Mouse (Mus musculus) stomach, postnatal 0 days (tissue): ENCODE measurements at regions not wholly inside any gene's neighbourhood (a gene's known extent, or its start where the extent isn't known, plus 50 kb on each side); places are given as distances from the start of the nearest gene placed in this dataset.

Experiments
- ATAC-seq: fragments of 200-750 bp; cut with Nextera tagmentation; 2 replicates; pipeline ENCODE4 v1.8.0; 2017; ENCODE audit not compliant: low FRiP score, low TSS enrichment
- DNase-seq: peaks from one replicate; pipeline ENCODE4 v3.0.0-alpha.2; 2016; ENCODE audit warnings: low spot score
- H3K27ac ChIP-seq: fragments of 300-500 bp; sonication (generic); replicated peaks from 2 replicates; pipeline ENCODE4 v1.5.1; 2014; ENCODE audit warnings: mild to moderate bottlenecking, control low read depth
- H3K27me3 ChIP-seq: fragments of 300-500 bp; sonication (generic); 2 replicates; pipeline ENCODE4 v1.6.1; 2014; ENCODE audit warnings: low read length; ENCODE audit not compliant: control insufficient read depth, insufficient read depth
- H3K36me3 ChIP-seq: fragments of 300-500 bp; sonication (generic); 2 replicates; pipeline ENCODE4 v1.6.1; 2014; ENCODE audit warnings: low read length, mixed read lengths; ENCODE audit not compliant: control insufficient read depth, insufficient read depth
- H3K4me1 ChIP-seq: fragments of 300-500 bp; sonication (generic); replicated peaks from 2 replicates; pipeline ENCODE4 v1.6.1; 2014; ENCODE audit warnings: antibody characterized with exemption; ENCODE audit not compliant: control insufficient read depth, insufficient read depth
- H3K4me2 ChIP-seq: fragments of 300-500 bp; sonication (generic); replicated peaks from 2 replicates; pipeline ENCODE4 v1.6.1; 2014; ENCODE audit warnings: low read depth, mild to moderate bottlenecking, control low read depth, moderate library complexity
- H3K4me3 ChIP-seq: fragments of 300-500 bp; sonication (generic); 2 replicates; pipeline ENCODE4 v1.5.1; 2014; ENCODE audit warnings: low read depth, low read length, control low read depth
- H3K9ac ChIP-seq: fragments of 300-500 bp; sonication (generic); 2 replicates; pipeline ENCODE4 v1.6.1; 2014; ENCODE audit warnings: mild to moderate bottlenecking, low read length, control low read depth, mixed read lengths
- H3K9me3 ChIP-seq: fragments of 300-500 bp; sonication (generic); 2 replicates; pipeline ENCODE4 v1.6.1; 2016; ENCODE audit warnings: low read length; ENCODE audit not compliant: control insufficient read depth
- CTCF ChIP-seq: IDR thresholded peaks from 2 replicates; pipeline ENCODE4 v1.5.1; 2016; ENCODE audit warnings: antibody characterized with exemption, low read depth, mild to moderate bottlenecking, moderate library complexity
- EP300 ChIP-seq: optimal IDR thresholded peaks from 2 replicates; pipeline ENCODE3; 2016; ENCODE audit warnings: antibody characterized with exemption
- WGBS: fragments of 180-500 bp; shearing (Covaris S2); extraction: QIAGEN DNeasy Blood & Tissue Kit; methylation state at CpG from one replicate; pipeline ENCODE4 v1.1.7; 2014; 5-methylcytosine and 5-hydroxymethylcytosine counted together

GRCm38 (mm10) chr3:47095288-47095687 lies 647.3 kb upstream of the Pabpc4l start:
- Histone ChIP-seq H3K9ac (no peak overlapping the region), H3K4me3 (no peak overlapping the region), H3K4me1 (no peaks in the 10 kb centered on the region), H3K9me3 (no peaks in the 10 kb centered on the region), H3K36me3 (no peaks in the 10 kb centered on the region), H3K4me2 (no peak overlapping the region), H3K27me3 (no peaks in the 10 kb centered on the region), H3K27ac (no peak overlapping the region)
- ATAC-seq (no peak), DNase-seq (no peak)
- 69% methylated on average over 7 of the region's 7 CpGs for WGBS
- TF ChIP-seq EP300 (no peak), CTCF (no peak)

- ATAC-seq: no peak
These were observed 603.5 kb upstream of the Pabpc4l start for GRCm38 (mm10) chr3:47051563-47051962.

GRCm38 (mm10) chr3:47025738-47026137 lies 577.7 kb upstream of the Pabpc4l start:
- DNase-seq (no peak), ATAC-seq (no peak)
- H3K9ac ChIP-seq: no peak overlapping the region
- H3K9me3 ChIP-seq: no peaks in the 10 kb centered on the region
- 63% methylated on average over 6 of the region's 6 CpGs for WGBS
- H3K27me3 ChIP-seq: no peaks in the 10 kb centered on the region
- H3K4me1 ChIP-seq: no peaks in the 10 kb centered on the region
- H3K27ac ChIP-seq: no peak overlapping the region
- H3K4me3 ChIP-seq: no peak overlapping the region
- TF ChIP-seq CTCF (no peak), EP300 (no peak)
- H3K36me3 ChIP-seq: no peaks in the 10 kb centered on the region
- no peak overlapping the region for H3K4me2 ChIP-seq

More at GRCm38 (mm10) chr3:47051563-47051962, 603.5 kb upstream of the Pabpc4l start:
- Histone ChIP-seq H3K4me1 (no peaks in the 10 kb centered on the region), H3K9me3 (no peaks in the 10 kb centered on the region), H3K9ac (no peak overlapping the region), H3K27me3 (no peaks in the 10 kb centered on the region), H3K4me2 (no peak overlapping the region), H3K27ac (no peak overlapping the region), H3K4me3 (no peak overlapping the region), H3K36me3 (no peaks in the 10 kb centered on the region)
- TF ChIP-seq EP300 (no peak), CTCF (no peak)
- no peak for DNase-seq
- WGBS: 96% methylated on average over 14 of the region's 14 CpGs

GRCm38 (mm10) chr3:47019270-47019669 lies 571.3 kb upstream of the Pabpc4l start:
- ATAC-seq (no peak), DNase-seq (no peak)
- TF ChIP-seq EP300: no peak
- TF ChIP-seq CTCF: 0 out of 2 replicates have a peak, but pooled peaks have one; percentile 3
- H3K27me3 ChIP-seq: no peaks in the 10 kb centered on the region
- H3K9ac ChIP-seq: no peak overlapping the region
- H3K4me2 ChIP-seq: no peak overlapping the region
- H3K27ac ChIP-seq: no peak overlapping the region
- no peaks in the 10 kb centered on the region for H3K36me3 ChIP-seq
- WGBS: 61% methylated on average over 1 of the region's 1 CpGs
- H3K4me3 ChIP-seq: no peak overlapping the region
- no peaks in the 10 kb centered on the region for H3K4me1 ChIP-seq
- no peaks in the 10 kb centered on the region for H3K9me3 ChIP-seq

GRCm38 (mm10) chr3:47018565-47018964 lies 570.5 kb upstream of the Pabpc4l start:
- Histone ChIP-seq H3K4me3 (no peak overlapping the region), H3K9me3 (no peaks in the 10 kb centered on the region), H3K36me3 (no peaks in the 10 kb centered on the region), H3K4me2 (no peak overlapping the region), H3K27ac (no peak overlapping the region), H3K9ac (no peak overlapping the region), H3K4me1 (no peaks in the 10 kb centered on the region), H3K27me3 (no peaks in the 10 kb centered on the region)
- DNase-seq: no peak
- no peak for ATAC-seq
- TF ChIP-seq CTCF (no peak), EP300 (no peak)
- 93% methylated on average over 7 of the region's 7 CpGs for WGBS

GRCm38 (mm10) chr3:47010459-47010858 lies 562.4 kb upstream of the Pabpc4l start:
- Histone ChIP-seq H3K4me2 (no peak overlapping the region), H3K36me3 (no peaks in the 10 kb centered on the region), H3K27ac (no peak overlapping the region), H3K4me1 (no peaks in the 10 kb centered on the region), H3K9ac (no peak overlapping the region), H3K27me3 (no peaks in the 10 kb centered on the region), H3K9me3 (no peaks in the 10 kb centered on the region), H3K4me3 (no peak overlapping the region)
- WGBS: 43% methylated on average over 1 of the region's 1 CpGs
- no peak for TF ChIP-seq CTCF
- TF ChIP-seq EP300: no peak
- DNase-seq: no peak
- no peak for ATAC-seq
